Mouse (Mus musculus) forebrain, embryonic 11.5 days (tissue): Measurements from ENCODE around the gene Lrp2bp. TPM values are rescaled to one million over a fixed set of nuclear protein-coding genes. Genes with fewer than 3 reads are reported as not detected.

ENCODE experiments used
- ATAC-seq: fragments of 200-750 bp; cut with Nextera tagmentation; replicated peaks from 2 replicates; pipeline ENCODE4 v1.8.0; 2017; ENCODE audit warnings: moderate TSS enrichment; ENCODE audit not compliant: low FRiP score
- DNase-seq: peaks from one replicate; pipeline ENCODE4 v3.0.0-alpha.2; 2017; ENCODE audit warnings: low spot score
- H3K27ac ChIP-seq: fragments of 300-500 bp; sonication (generic); 2 replicates; pipeline ENCODE4 v1.5.1; 2014; ENCODE audit warnings: low read depth, low read length
- H3K27me3 ChIP-seq: fragments of 300-500 bp; sonication (generic); 2 replicates; pipeline ENCODE4 v1.6.1; 2014; ENCODE audit warnings: mild to moderate bottlenecking, low read length, mixed read lengths; ENCODE audit not compliant: control insufficient read depth, insufficient read depth
- H3K36me3 ChIP-seq: fragments of 300-500 bp; sonication (generic); 2 replicates; pipeline ENCODE4 v1.6.1; 2014; ENCODE audit warnings: mild to moderate bottlenecking, low read length, moderate library complexity, mixed read lengths; ENCODE audit not compliant: control insufficient read depth, insufficient read depth
- H3K4me1 ChIP-seq: fragments of 300-500 bp; sonication (generic); replicated peaks from 2 replicates; pipeline ENCODE4 v1.6.1; 2014; ENCODE audit warnings: low read length, mixed read lengths; ENCODE audit not compliant: control insufficient read depth, insufficient read depth
- H3K4me2 ChIP-seq: fragments of 300-500 bp; sonication (generic); 2 replicates; pipeline ENCODE4 v1.6.1; 2014; ENCODE audit warnings: low read depth, mild to moderate bottlenecking, low read length, moderate library complexity, mixed read lengths; ENCODE audit not compliant: severe bottlenecking
- H3K4me3 ChIP-seq: fragments of 300-500 bp; sonication (generic); 2 replicates; pipeline ENCODE4 v1.5.1; 2014; ENCODE audit warnings: low read depth, low read length
- H3K9ac ChIP-seq: fragments of 300-500 bp; sonication (generic); 2 replicates; pipeline ENCODE4 v1.6.1; 2014; ENCODE audit warnings: low read length
- H3K9me3 ChIP-seq: fragments of 300-500 bp; sonication (generic); 2 replicates; pipeline ENCODE4 v1.6.1; 2016; ENCODE audit warnings: low read length, mixed read lengths; ENCODE audit not compliant: control insufficient read depth
- WGBS: fragments of 180-500 bp; shearing (Covaris S2); extraction: QIAGEN DNeasy Blood & Tissue Kit; methylation state at CpG from one replicate; pipeline ENCODE4 v1.1.7; 2014; 5-methylcytosine and 5-hydroxymethylcytosine counted together
- polyA plus RNA-seq: library from polyadenylated mRNA; unstranded; fragments of >200 nt; fragmentation: Nextera tagmentation; extraction: Ambion mirVana; gene quantifications from 2 replicates; pipeline ENCODE4 v1.2.1, GENCODE M21; 2014

The Lrp2bp gene
- polyA plus RNA-seq, 1 experiment from 2014 or later = 0.40 TPM

GRCm38 (mm10) chr8:46073540-46074140, 74.5 kb downstream of the Lrp2bp start:
- H3K4me1 ChIP-seq = no peaks in the 10 kb centered on the region
- no peak overlapping the region for H3K4me3 ChIP-seq
- DNase-seq = no peak
- ATAC-seq = no peak
- H3K9me3 ChIP-seq = no peaks in the 10 kb centered on the region
- no peak overlapping the region for H3K27ac ChIP-seq
- WGBS = 88% methylated on average over 2 of the region's 2 CpGs
- no peaks in the 10 kb centered on the region for H3K27me3 ChIP-seq
- no peak overlapping the region for H3K4me2 ChIP-seq
- H3K36me3 ChIP-seq = no peaks in the 10 kb centered on the region
- no peak overlapping the region for H3K9ac ChIP-seq

GRCm38 (mm10) chr8:46075223-46075622, 76.1 kb downstream of the Lrp2bp start:
- no peak for ATAC-seq
- no peaks in the 10 kb centered on the region for H3K9me3 ChIP-seq
- no peak overlapping the region for H3K9ac ChIP-seq
- no peaks in the 10 kb centered on the region for H3K4me1 ChIP-seq
- no peak overlapping the region for H3K4me2 ChIP-seq
- WGBS = 94% methylated on average over 5 of the region's 5 CpGs
- H3K36me3 ChIP-seq = no peaks in the 10 kb centered on the region
- H3K4me3 ChIP-seq = no peak overlapping the region
- no peak overlapping the region for H3K27ac ChIP-seq
- H3K27me3 ChIP-seq = no peaks in the 10 kb centered on the region
- no peak for DNase-seq

DNA sequence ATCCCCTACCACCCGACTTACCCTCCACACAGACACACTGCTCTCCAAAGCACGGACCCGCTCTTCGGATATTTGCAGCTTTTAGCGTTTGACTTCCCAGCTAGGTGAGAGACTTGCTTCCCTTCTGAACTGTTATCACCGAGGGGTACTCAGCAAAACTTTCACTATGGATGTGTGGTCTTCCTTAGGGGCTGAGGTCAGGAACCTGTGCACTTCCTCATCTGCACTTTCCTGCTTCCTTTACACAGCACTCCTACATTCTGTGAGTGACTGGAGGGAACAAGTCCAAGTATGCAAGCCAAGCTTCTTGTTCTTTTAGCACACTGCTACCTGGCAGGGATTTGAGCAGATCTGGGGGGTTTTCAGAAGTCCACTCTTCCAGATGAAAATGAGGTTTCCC, 79.8 kb downstream of the Lrp2bp start:
- H3K4me1 ChIP-seq = no peaks in the 10 kb centered on the region
- WGBS = 83% methylated on average over 6 of the region's 6 CpGs
- H3K27me3 ChIP-seq = no peaks in the 10 kb centered on the region
- no peak overlapping the region for H3K27ac ChIP-seq
- no peak overlapping the region for H3K9ac ChIP-seq
- no peaks in the 10 kb centered on the region for H3K9me3 ChIP-seq
- DNase-seq (no peak), ATAC-seq (no peak)
- H3K4me3 ChIP-seq = no peak overlapping the region
- no peak overlapping the region for H3K4me2 ChIP-seq
- no peaks in the 10 kb centered on the region for H3K36me3 ChIP-seq

Other genes starting within 250 kb of the Lrp2bp start
- gene Pdlim3, start 113.8 kb upstream of the Lrp2bp start, polyA plus RNA-seq = 10.0 and 10.3 TPM in 2 replicates
- gene Ccdc110, start 64.7 kb upstream of the Lrp2bp start, polyA plus RNA-seq = 0.23 TPM in 1 of 2 replicates, not detected in the other
- gene 1700029J07Rik, start 24.1 kb upstream of the Lrp2bp start, polyA plus RNA-seq = 3.2 and 4.7 TPM in 2 replicates
- 50.3 and 58.0 TPM in 2 replicates for gene Ufsp2, start 23.8 kb upstream of the Lrp2bp start, polyA plus RNA-seq
- 13.4 and 15.4 TPM in 2 replicates for gene Ankrd37, start 6.4 kb downstream of the Lrp2bp start, polyA plus RNA-seq
- gene Cfap97, start 152.5 kb downstream of the Lrp2bp start, polyA plus RNA-seq = 15.6 and 15.9 TPM in 2 replicates
- gene Snx25, start 152.9 kb downstream of the Lrp2bp start, polyA plus RNA-seq = 4.2 and 7.5 TPM in 2 replicates
- gene Slc25a4, start 212.0 kb downstream of the Lrp2bp start, polyA plus RNA-seq = 417 and 429 TPM in 2 replicates